Mouse (Mus musculus): ENCODE measurements around the gene Stum.

GRCm38 (mm10) chr1:180405576-180406335 lies 77.5 kb downstream of the Stum start:
- TF ChIP-seq POLR2A (IDR thresholded peaks at IDR 0.05; ENCODE audit: borderline replicate concordance, extremely low read depth, low read depth, low read length) (no peak), CTCF (IDR thresholded peaks at IDR 0.05; ENCODE audit: insufficient read depth, low read length) (no peak)
